Mouse (Mus musculus) 3T3-L1 (cell line): ENCODE data around the gene Ano7.
A peak's percentile ranks its signal among the peaks of the same experiment; 100 is the strongest.

Experiments used
- DNase-seq: peaks from one replicate; pipeline ENCODE4 v3.0.0-alpha.2; 2015; ENCODE audit warnings: low read depth, low spot score

Ano7 gene

GRCm38 (mm10) chr1:93373665-93374064 lies at the start of gene Ano7:
Gene Ano7, plus strand, starts transcription at chr1:93373930.
- no peak for DNase-seq

GRCm38 (mm10) chr1:93323973-93324372 lies 49.8 kb upstream of the Ano7 start:
- DNase-seq, result no peak

GRCm38 (mm10) chr1:93326446-93326845 lies 47.3 kb upstream of the Ano7 start:
- DNase-seq, result peak; percentile 96

DNA sequence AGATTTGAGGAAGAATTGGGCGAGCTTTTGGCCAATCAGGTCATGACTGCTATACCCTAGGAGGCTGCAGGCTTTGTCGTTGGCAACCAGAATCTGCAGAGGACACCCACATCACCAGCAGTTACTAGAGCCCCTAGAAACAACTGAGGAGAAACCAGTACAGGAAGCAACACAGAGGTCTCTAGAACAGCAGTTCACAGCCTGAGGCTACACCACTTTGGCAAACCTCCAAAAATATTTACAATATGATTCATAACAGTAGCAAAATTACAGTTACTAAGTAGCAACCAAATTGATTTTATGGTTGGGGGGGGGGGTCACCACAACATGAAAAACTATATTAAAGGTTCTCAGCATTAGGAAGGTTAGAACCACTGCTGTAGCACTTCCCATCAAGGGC lies 39.1 kb upstream of the Ano7 start:
- peak; percentile 77 for DNase-seq

DNA sequence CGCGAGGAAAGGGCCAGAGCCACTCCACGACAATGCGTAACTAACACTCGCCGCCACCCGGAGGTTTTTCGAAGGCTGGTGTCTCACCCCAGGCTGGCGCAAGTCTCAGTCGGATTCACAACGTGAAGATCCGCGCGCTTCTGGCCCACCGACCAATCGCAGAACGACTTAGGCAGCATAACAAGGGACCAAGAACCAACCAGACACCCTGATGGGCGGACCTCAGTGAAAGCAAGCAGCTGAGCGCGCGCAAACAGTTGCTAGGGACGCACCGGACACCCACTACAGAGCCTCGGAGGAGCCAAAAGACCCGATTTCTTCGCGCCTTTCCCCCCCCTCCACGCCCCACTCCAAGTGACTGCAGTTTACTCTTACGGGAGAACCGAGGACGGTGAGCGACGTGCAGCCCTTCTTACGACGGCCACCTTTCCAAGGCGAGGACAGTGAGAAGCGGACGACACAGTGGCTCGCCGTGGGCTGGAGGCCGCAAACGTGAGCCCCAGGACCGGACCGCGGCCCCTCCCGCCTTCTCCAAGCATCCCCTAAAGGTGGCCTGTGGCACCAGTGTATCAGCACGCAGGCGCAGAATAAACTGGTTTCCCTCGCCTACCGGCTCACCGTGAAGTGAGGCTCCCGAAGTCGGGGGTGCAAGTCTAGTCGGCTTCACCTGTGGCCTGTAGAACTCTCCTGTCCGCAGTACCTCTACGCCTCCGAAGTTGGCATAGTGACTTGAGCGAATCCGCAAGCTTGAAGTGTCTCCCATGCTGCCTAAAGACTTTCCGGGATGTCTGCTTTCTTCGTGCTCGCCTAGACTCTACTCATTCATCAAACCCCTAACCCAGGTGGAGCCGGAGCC lies 30.9 kb upstream of the Ano7 start, which contains the start of the genes Ppp1r7 and Pask:
TSS of gene Ppp1r7 (plus strand) at position 207 of the 856 bp plus-strand sequence.
TSS of gene Pask (minus strand) at position 835 of the 856 bp plus-strand sequence.
- DNase-seq, result peak; percentile 99

DNA sequence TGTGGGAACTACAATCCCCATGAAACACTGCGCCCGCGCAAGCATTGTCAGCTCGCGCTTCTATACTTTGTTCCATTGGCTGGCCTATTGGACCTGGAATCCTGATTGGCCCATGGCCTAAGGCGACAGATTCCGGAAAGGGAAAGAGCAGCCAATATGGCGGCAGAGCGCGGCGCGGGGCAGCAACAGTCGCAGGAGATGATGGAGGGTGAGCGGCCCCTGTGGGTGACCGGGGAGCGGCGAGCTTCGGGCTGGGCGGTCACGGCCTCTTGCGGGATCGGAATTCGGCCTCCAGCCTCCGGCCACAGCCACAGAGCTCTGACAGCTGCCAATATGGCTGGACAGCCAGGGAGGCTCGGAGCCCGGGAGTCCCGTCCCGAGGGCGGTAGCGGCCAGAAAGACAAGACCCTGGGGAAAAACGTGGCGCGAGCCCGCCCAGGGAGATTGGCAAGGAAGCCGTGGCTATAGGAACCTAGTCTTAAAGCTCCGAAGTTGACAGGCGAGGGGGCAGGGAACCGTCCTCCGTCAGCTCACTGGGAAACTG lies 30.2 kb upstream of the Ano7 start:
- peak; percentile 99 for DNase-seq

DNA sequence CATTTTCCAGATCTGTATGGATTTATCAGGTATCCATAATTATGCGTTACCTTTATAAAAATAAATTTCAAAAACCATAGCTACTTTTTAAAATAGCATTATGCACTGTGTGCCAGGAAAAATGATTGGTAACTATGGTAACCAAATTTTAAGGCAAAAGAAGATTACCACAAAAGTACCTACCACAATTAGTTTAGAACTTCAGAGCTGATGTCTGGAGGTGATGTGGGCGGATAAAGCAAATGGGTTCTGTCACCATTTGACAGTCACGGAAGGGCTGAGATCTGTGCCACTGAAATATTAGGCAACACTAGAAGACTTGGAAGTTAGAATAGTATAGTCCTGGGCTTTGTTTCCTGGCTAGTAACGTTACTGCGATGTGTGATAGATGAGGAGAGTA lies 26.6 kb upstream of the Ano7 start:
- DNase-seq, result no peak

GRCm38 (mm10) chr1:93349701-93350100 lies 24.0 kb upstream of the Ano7 start:
- no peak for DNase-seq

GRCm38 (mm10) chr1:93352724-93353123 lies 21.0 kb upstream of the Ano7 start:
- no peak for DNase-seq

GRCm38 (mm10) chr1:93362661-93363060 lies 11.1 kb upstream of the Ano7 start:
- DNase-seq, result no peak

GRCm38 (mm10) chr1:93365641-93366040 lies 8.1 kb upstream of the Ano7 start:
- DNase-seq, result no peak

DNA sequence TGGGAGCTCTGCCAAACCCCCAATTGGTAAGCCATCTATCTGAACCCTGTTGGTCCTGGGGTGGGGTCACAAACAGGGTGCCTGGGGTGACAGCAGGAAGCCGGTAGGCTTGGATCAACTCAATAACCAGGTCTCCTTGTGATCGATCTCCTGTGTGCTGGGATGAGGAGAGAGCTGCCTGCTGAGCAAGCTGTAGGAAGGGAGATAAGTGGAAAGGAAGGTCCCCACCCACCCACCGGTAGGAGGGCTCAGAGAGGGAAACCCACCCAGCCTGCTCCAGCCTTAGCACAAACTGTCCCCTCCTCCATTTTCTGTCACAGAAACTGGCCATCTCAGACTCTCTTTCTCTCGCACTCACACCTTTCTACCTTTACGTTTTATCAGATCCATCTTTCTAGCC lies 3.6 kb downstream of the Ano7 start:
- no peak for DNase-seq

DNA sequence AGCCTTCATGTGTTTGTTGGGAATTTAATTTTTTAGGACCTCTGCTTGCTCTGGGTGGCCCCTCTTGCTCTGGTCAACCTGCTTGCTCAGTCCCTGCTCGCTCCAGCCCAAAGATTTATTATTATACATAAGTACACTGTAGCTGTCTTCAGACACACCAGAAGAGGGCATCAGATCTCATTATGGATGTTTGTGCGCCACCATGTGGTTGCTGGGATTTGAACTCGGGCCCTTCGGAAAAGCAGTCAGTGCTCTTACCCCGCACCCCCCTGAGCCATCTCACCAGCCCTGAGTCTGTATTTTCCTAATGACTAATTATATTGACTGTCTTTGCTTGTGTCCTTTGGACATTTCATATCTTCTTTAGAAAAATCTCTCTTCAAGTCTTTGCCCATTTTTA lies 5.4 kb downstream of the Ano7 start:
- DNase-seq, result no peak

GRCm38 (mm10) chr1:93387198-93387597 lies 13.5 kb downstream of the Ano7 start:
- no peak for DNase-seq

GRCm38 (mm10) chr1:93388906-93389305 lies 15.2 kb downstream of the Ano7 start:
- no peak for DNase-seq

DNA sequence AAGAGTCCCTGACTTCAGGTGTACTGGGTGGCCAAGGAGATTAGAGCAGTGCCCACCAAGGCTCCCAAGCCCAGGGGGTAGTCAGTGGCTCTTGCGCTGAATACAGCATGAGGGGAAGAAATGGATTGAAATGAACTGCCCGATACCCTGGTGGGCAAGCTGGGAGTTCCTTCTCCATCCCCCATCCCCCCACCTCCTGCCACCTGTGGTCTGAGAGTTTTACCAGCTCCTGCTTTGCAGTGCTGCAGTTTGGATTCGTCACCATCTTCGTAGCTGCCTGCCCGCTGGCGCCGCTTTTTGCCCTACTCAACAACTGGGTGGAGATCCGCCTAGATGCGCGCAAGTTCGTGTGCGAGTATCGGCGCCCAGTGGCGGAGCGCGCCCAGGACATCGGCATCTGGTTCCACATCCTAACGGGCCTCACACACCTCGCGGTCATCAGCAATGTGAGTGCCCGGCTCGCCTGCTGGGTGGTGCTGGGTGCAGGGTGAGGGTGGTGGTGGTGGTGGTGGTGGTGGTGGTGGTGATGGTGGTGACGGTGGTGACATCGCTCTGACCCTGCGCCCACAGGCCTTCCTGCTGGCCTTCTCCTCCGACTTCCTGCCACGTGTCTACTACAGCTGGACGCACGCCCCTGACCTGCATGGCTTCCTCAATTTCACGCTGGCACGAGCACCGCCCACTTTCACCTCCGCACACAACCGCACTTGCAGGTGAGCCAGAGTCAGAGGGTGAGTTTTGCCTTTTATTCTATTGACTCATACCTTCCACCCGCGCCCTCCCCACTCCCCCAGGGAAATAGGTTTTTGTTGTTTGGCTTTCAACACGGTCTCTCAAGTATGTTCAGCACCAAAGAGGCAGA lies 27.7 kb downstream of the Ano7 start:
- DNase-seq, result no peak

DNA sequence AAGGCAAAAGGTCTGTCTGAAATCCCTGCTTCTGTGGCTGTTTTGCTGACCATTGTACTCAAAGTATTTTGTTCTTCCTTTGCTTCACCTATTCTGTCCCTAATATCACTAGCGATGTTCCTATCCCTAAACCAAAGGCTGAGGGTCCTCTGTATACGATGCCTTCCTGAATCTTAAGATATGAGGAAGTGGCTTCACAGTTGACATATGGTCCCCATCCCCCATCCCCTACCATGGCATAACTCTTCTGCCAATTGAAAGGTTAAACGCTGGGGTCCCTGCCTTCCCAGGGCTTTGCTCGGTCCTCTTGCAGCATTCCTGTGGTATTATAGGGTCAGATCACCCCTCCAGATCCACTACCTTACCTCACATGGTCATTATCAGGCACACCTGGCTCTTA lies 29.7 kb downstream of the Ano7 start:
- DNase-seq, result no peak

DNA sequence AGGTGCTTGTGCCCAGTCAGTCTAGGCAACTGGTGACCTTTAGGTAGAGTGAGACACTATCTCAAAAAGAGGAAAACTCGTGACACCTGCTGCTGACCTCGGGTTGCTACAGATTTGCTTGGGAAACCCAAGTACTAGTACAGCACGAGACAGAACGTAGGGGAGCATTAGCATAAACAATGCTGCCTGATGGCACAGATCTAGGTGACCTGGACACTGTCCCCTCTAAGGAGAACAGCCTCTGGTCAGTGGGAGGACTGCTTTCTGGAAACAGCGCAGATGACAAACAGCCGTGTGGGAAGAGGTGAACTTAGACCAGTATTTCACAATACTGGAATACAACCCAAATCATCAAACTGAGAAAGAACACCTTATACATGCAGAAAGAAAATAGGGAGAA lies 58.4 kb downstream of the Ano7 start:
- DNase-seq, result no peak

- no peak for DNase-seq
These were observed 65.6 kb downstream of the Ano7 start for GRCm38 (mm10) chr1:93439321-93439720.

DNA sequence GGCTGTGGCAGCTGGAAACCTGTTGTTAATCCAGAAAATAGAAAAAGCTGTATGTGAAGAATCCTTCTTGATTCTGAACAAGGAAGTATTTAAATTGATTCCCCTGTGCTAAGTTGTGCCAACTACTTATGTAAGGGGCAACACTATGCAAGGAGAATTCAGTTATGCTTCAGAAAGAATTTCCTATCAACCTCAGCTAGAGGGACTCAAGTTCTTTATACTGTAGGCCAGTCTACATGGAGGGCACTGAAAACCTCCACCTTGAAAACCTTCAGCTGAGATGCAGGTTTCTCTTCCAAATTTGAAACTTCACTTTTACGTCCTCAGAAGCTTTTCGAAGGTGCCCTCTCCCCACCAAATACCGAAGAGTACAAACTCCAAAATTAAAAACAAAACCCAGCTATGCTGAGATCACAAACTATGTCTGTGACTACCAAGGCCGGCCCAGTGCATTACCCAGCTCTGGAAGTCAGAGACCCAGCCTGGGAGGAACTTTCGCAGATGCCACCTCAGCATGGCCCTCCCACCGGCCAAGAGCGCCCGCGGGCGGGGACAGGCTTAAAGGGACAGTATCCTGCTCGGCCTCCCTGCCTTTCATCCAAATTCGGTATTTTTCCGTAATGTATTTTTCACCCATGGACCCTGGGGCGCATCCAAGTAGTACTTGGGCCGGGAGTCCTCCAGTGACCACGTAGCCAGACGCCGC lies 70.8 kb downstream of the Ano7 start:
- peak; percentile 83 for DNase-seq

- DNase-seq, result peak; percentile 64
These were observed 71.5 kb downstream of the Ano7 start for GRCm38 (mm10) chr1:93445111-93445821.
